ENCODE assay signal across 12 mouse cellular contexts in genomic region chr12:110797842-110798431, GRCm38 (mm10). TPM values are rescaled to one million over a fixed set of nuclear protein-coding genes. Genes with fewer than 3 reads are reported as not detected.
DNase-seq lines count a peak whose midpoint lies in the region; ATAC-seq lines count a peak whose summit lies in the region.
"Had no signal": no experiment of that assay in that cellular context is flagged by ENCODE, and none has a peak within 500 bp of the region (broad histone marks: within the 10 kb centered on the region; RNA-seq: fewer than 3 reads in every experiment).

No protein-coding gene starts in this region.

- H3K4me2 ChIP-seq in liver, embryonic 16.5 days (ENCODE audit: low read depth, low read length), result no peak overlapping the region
- no peak overlapping the region for H3K4me2 ChIP-seq in liver, embryonic 11.5 days
- no peak overlapping the region for H3K4me2 ChIP-seq in midbrain, embryonic 11.5 days
- H3K4me2 ChIP-seq: embryonic facial prominence, embryonic 15.5 days had no signal

- no peak overlapping the region for H3K27ac ChIP-seq in liver, embryonic 16.5 days (ENCODE audit: low read length)
- H3K27ac ChIP-seq in liver, embryonic 11.5 days (ENCODE audit: low read depth, low read length), result no peak overlapping the region
- H3K27ac ChIP-seq in midbrain, embryonic 11.5 days (ENCODE audit: low read depth, low read length), result no peak overlapping the region
- H3K27ac ChIP-seq: embryonic facial prominence, embryonic 15.5 days had no signal

- H3K36me3 ChIP-seq in liver, embryonic 16.5 days (ENCODE audit: control insufficient read depth, insufficient read depth), result no peaks in the 10 kb centered on the region
- no peaks in the 10 kb centered on the region for H3K36me3 ChIP-seq in liver, embryonic 11.5 days (ENCODE audit: control insufficient read depth, insufficient read depth, low read length)
- no peaks in the 10 kb centered on the region for H3K36me3 ChIP-seq in midbrain, embryonic 11.5 days (ENCODE audit: control insufficient read depth, insufficient read depth, low read length)

- H3K9me3 ChIP-seq in liver, embryonic 16.5 days (replicated peaks; ENCODE audit: control insufficient read depth, low read length), result no peaks in the 10 kb centered on the region
- no peaks in the 10 kb centered on the region for H3K9me3 ChIP-seq in liver, embryonic 11.5 days (ENCODE audit: control insufficient read depth, low read length)
- no peaks in the 10 kb centered on the region for H3K9me3 ChIP-seq in midbrain, embryonic 11.5 days (ENCODE audit: control insufficient read depth, low read length)
- H3K9me3 ChIP-seq: embryonic facial prominence, embryonic 15.5 days; megakaryocyte, embryonic 14.5 days had no signal

- WGBS in liver, embryonic 16.5 days (ENCODE audit: insufficient replicate concordance), result 69% methylated on average over 10 of the region's 10 CpGs
- 90% methylated on average over 10 of the region's 10 CpGs for WGBS in liver, embryonic 11.5 days
- 89% methylated on average over 10 of the region's 10 CpGs for WGBS in midbrain, embryonic 11.5 days

- H3K9ac ChIP-seq in liver, embryonic 16.5 days (ENCODE audit: low read depth, low read length), result no peak overlapping the region
- no peak overlapping the region for H3K9ac ChIP-seq in liver, embryonic 11.5 days (ENCODE audit: low read depth, low read length)
- no peak overlapping the region for H3K9ac ChIP-seq in midbrain, embryonic 11.5 days (ENCODE audit: low read length)
- H3K9ac ChIP-seq: embryonic facial prominence, embryonic 15.5 days had no signal

- H3K4me1 ChIP-seq in liver, embryonic 16.5 days (ENCODE audit: control insufficient read depth, low read depth, low read length), result peaks cover 5% of the 10 kb centered on the region; the same call in 1 of the 2 replicates
- peaks cover 6% of the 10 kb centered on the region for H3K4me1 ChIP-seq in liver, embryonic 11.5 days (replicated peaks; ENCODE audit: control insufficient read depth, insufficient read depth, low read length)
- H3K4me1 ChIP-seq in midbrain, embryonic 11.5 days (ENCODE audit: control insufficient read depth, insufficient read depth, low read length), result no peaks in the 10 kb centered on the region

- intact Hi-C loops in heart, postnatal 36 days (cut with DNase I), result no loop called here

- ATAC-seq in liver, embryonic 16.5 days (ENCODE audit: low read depth), result peak; percentile 14; the same call in 1 of the 2 replicates
- no peak for ATAC-seq in liver, embryonic 11.5 days (replicated peaks; ENCODE audit: low FRiP score)
- ATAC-seq in midbrain, embryonic 11.5 days (ENCODE audit: low FRiP score), result no peak

- no peak for DNase-seq in liver, embryonic 11.5 days (ENCODE audit: low spot score)
- DNase-seq in adrenal gland, adult 2 months, result peak; percentile 90
- peak; percentile 21 to 27 for DNase-seq in heart, postnatal 36 days
- peak; percentile 58 for DNase-seq in lung, postnatal 36 days
- DNase-seq in cerebellum, adult 18-20 months, result no peak
- DNase-seq in right cerebral cortex, postnatal 4 days, result no peak
- no peak for DNase-seq in midbrain, embryonic 11.5 days (ENCODE audit: low spot score, missing footprints)
- DNase-seq: left cerebral cortex, postnatal 4 days; thymus, postnatal 14 days had no signal

- no peak overlapping the region for H3K4me3 ChIP-seq in liver, embryonic 16.5 days (ENCODE audit: low read depth, low read length)
- no peak overlapping the region for H3K4me3 ChIP-seq in liver, embryonic 11.5 days (ENCODE audit: low read depth, low read length)
- H3K4me3 ChIP-seq in midbrain, embryonic 11.5 days (ENCODE audit: low read depth, low read length), result no peak overlapping the region
- H3K4me3 ChIP-seq: embryonic facial prominence, embryonic 15.5 days; megakaryocyte, embryonic 14.5 days had no signal

- no peaks in the 10 kb centered on the region for H3K27me3 ChIP-seq in liver, embryonic 16.5 days (ENCODE audit: control insufficient read depth, insufficient read depth, low read depth, low read length)
- H3K27me3 ChIP-seq in liver, embryonic 11.5 days (replicated peaks; ENCODE audit: control insufficient read depth, insufficient read depth, low read length), result no peaks in the 10 kb centered on the region
- no peaks in the 10 kb centered on the region for H3K27me3 ChIP-seq in midbrain, embryonic 11.5 days (ENCODE audit: control insufficient read depth, insufficient read depth, low read length)
- H3K27me3 ChIP-seq: embryonic facial prominence, embryonic 15.5 days; megakaryocyte, embryonic 14.5 days had no signal

RNA-seq across cellular contexts. Expression of gene Mok, which starts 42.8 kb away (rescaled TPM):
- polyA plus RNA-seq in liver, embryonic 16.5 days (2015; fragmentation: Nextera tagmentation; extraction: Ambion mirVana), result 0.27 and 0.34 TPM in 2 replicates
- 1.3 and 2.1 TPM in 2 replicates for polyA plus RNA-seq in liver, embryonic 11.5 days (2014; fragmentation: Nextera tagmentation; extraction: Ambion mirVana)
- 1 to 10 TPM; 1.2 to 2.2 TPM for total RNA-seq in adrenal gland, adult 2 months (2021)
- polyA plus RNA-seq in adrenal gland, adult 2 months (2012; rRNA removed), result 1.5 and 1.7 TPM in 2 replicates
- total RNA-seq in heart, postnatal 36 days (2021), result 1 to 10 TPM in 1 of 2 experiments, under 1 TPM in 1; 0.75 to 1.1 TPM
- 11.1 and 11.8 TPM in 2 replicates for polyA plus RNA-seq in midbrain, embryonic 11.5 days (2014; fragmentation: Nextera tagmentation; extraction: Ambion mirVana)

RNA-seq across cellular contexts. Expression of gene Zfp839, which starts 52.1 kb away (rescaled TPM):
- 1.4 and 1.5 TPM in 2 replicates for polyA plus RNA-seq in liver, embryonic 16.5 days (2015; fragmentation: Nextera tagmentation; extraction: Ambion mirVana)
- polyA plus RNA-seq in liver, embryonic 11.5 days (2014; fragmentation: Nextera tagmentation; extraction: Ambion mirVana), result 3.3 and 3.8 TPM in 2 replicates
- total RNA-seq in adrenal gland, adult 2 months (2021), result 10 to 100 TPM; 11.1 to 14.1 TPM
- polyA plus RNA-seq in adrenal gland, adult 2 months (2012; rRNA removed), result 6.9 and 8.5 TPM in 2 replicates
- 10 to 100 TPM; 11.1 to 11.7 TPM for total RNA-seq in heart, postnatal 36 days (2021)
- polyA plus RNA-seq in midbrain, embryonic 11.5 days (2014; fragmentation: Nextera tagmentation; extraction: Ambion mirVana), result 1.4 and 1.8 TPM in 2 replicates

Comparison
In these comparisons a context has a peak if more than half of its experiments do, and no peak if none do; other contexts are left out.
1. DNase-seq: peak in adrenal gland, adult 2 months (single experiment), heart, postnatal 36 days (2 of 2) and lung, postnatal 36 days (single experiment); none in liver, embryonic 11.5 days (single experiment), cerebellum, adult 18-20 months (0 of 2), right cerebral cortex, postnatal 4 days (single experiment) and midbrain, embryonic 11.5 days (single experiment).